Mouse (Mus musculus) liver, embryonic 14.5 days (tissue): ENCODE data around the gene Ttpal.

Source experiments
- CTCF ChIP-seq: IDR thresholded peaks from 2 replicates; pipeline ENCODE4 v1.5.1; 2016; ENCODE audit warnings: antibody characterized with exemption, low read depth, control low read depth
- EP300 ChIP-seq: IDR thresholded peaks from 2 replicates; pipeline ENCODE4 v1.6.1; 2016; ENCODE audit warnings: antibody characterized with exemption, low read depth

- TF ChIP-seq CTCF: no peak
- TF ChIP-seq EP300: no peak
Observed at GRCm38 (mm10) chr2:163613206-163613605, 11.1 kb downstream of the Ttpal start.
